Mouse (Mus musculus) G1E (cell line): ENCODE data around the gene Disc1.

Experiments
- CTCF ChIP-seq: IDR thresholded peaks from 2 replicates; pipeline ENCODE4 v1.5.1; 2012; ENCODE audit warnings: low read depth, low read length, inconsistent platforms, mixed read lengths
- POLR2AphosphoS5 ChIP-seq: IDR thresholded peaks from 2 replicates; pipeline ENCODE4 v1.6.1; 2012; ENCODE audit warnings: low read depth, low read length, inconsistent platforms; ENCODE audit not compliant: insufficient replicate concordance
- TAL1 ChIP-seq: conservative IDR thresholded peaks from 2 replicates; pipeline ENCODE4 v1.6.1; 2012; ENCODE audit warnings: low read depth, low read length, inconsistent platforms, mixed read lengths

DNA sequence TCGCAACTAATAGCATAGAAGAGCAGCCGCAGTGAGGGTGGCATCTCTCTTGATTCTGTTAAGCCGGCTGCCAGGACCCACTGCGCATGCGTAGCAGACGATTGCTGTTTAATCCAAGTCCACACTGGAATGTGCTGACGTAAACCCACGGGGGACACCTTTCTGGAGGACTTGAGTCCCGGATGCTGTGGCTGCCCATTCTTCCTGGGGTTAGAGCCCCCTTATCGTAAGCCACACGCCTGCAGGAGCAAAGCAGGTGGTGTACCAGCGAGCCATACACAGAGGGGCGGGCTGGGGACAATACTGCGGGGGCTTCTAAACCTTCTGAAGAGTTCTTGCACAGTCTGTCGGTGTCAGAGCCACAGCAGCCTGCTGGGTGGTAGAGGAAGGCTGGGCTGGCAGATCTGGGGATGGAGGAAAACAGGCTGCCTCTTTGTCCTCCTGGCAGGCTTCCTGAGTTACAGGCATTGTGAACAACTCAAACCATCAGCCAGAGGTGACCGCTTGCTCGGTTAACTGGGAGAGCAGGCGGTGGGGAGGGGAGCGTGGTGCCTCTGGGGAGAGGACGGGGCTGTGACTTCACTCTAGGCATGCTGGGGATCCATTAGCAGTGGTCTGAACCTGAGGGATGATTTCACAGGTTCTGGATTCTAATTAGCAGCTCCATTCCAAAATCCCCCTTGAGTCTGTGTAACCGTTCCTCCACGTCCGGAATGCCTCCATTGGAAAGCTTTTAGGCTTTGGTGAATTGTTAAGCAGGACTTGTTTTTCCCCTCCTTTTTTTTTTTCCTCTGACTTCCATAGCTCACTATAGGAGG lies 200.4 kb downstream of the Disc1 start:
- no peak for TF ChIP-seq CTCF
- TF ChIP-seq TAL1: no peak
- no peak for TF ChIP-seq POLR2AphosphoS5
